Mouse (Mus musculus): ENCODE results near the gene Hirip3.

Hirip3 gene

GRCm38 (mm10) chr7:126905590-126905989, 43.8 kb downstream of the Hirip3 start:
- no peak for DNase-seq (ENCODE audit: low spot score in 2 of 2)

- DNase-seq (ENCODE audit: low spot score in 2 of 2), result no peak
Measured at GRCm38 (mm10) chr7:126914844-126915243, 53.1 kb downstream of the Hirip3 start.

Data from frontal cortex, postnatal 25 days (tissue).